Mouse (Mus musculus) MEL (cell line): ENCODE data around the gene Rsl1d1. TPM values are rescaled to one million over a fixed set of nuclear protein-coding genes. Genes with fewer than 3 reads are reported as not detected.
"Not testable (repeated sequence)": the region's sequence is repeated elsewhere in the genome, so short reads cannot be mapped to it uniquely, and the experiment has no call there.

Source experiments
- DNase-seq: peaks from one replicate; pipeline ENCODE4 v3.0.0; 2011; ENCODE audit warnings: low read depth, low spot score
- H3K27ac ChIP-seq: 2 replicates; pipeline ENCODE4 v1.5.1; 2012; ENCODE audit warnings: low read depth, mild to moderate bottlenecking, control low read depth, low read length, moderate library complexity; ENCODE audit not compliant: control insufficient read depth
- H3K27me3 ChIP-seq, 2 experiments: fragments of 150-350 bp in 1 of 2; sonication (generic) in 1 of 2; 2 replicates each; pipeline ENCODE4 v1.6.1; 2012; ENCODE audit warnings: low read length in 2 of 2, mild to moderate bottlenecking in 2 of 2, improper control_type of control experiment in 1 of 2, moderate library complexity in 1 of 2; ENCODE audit not compliant: insufficient read depth in 2 of 2, control insufficient read depth in 1 of 2
- H3K36me3 ChIP-seq, 2 experiments: 2 replicates each; pipeline ENCODE4 v1.6.1; 2012 to 2014; ENCODE audit warnings: low read length in 2 of 2, improper control_type of control experiment in 1 of 2, inconsistent platforms in 1 of 2, mild to moderate bottlenecking in 1 of 2; ENCODE audit not compliant: insufficient read depth in 2 of 2, control insufficient read depth in 1 of 2
- H3K4me1 ChIP-seq, 2 experiments: fragments of 150-350 bp in 1 of 2; sonication (generic) in 1 of 2; 2 replicates each; pipeline ENCODE4 v1.6.1; 2012; ENCODE audit warnings: low read length in 2 of 2, improper control_type of control experiment in 1 of 2, mild to moderate bottlenecking in 1 of 2; ENCODE audit not compliant: insufficient read depth in 2 of 2, control insufficient read depth in 1 of 2
- H3K4me3 ChIP-seq, 2 experiments: fragments of 150-350 bp in 1 of 2; sonication (generic) in 1 of 2; 2 replicates each; pipeline ENCODE4 v1.5.1; 2012; ENCODE audit warnings: low read depth in 2 of 2, low read length in 2 of 2, mild to moderate bottlenecking in 2 of 2, moderate library complexity in 2 of 2, control low read depth in 1 of 2, improper control_type of control experiment in 1 of 2; ENCODE audit not compliant: control insufficient read depth in 1 of 2, insufficient read depth in 1 of 2
- H3K79me2 ChIP-seq: 2 replicates; pipeline ENCODE4 v1.6.1; 2012; ENCODE audit warnings: mild to moderate bottlenecking, low read length, moderate library complexity; ENCODE audit not compliant: control insufficient read depth, poor library complexity, insufficient read depth
- H3K9ac ChIP-seq: 2 replicates; pipeline ENCODE4 v1.6.1; 2012; ENCODE audit warnings: low read depth, mild to moderate bottlenecking, control low read depth, low read length, moderate library complexity; ENCODE audit not compliant: control insufficient read depth, poor library complexity, severe bottlenecking
- H3K9me3 ChIP-seq: fragments of 150-350 bp; sonication (generic); replicated peaks from 2 replicates; pipeline ENCODE4 v1.6.1; 2012; ENCODE audit warnings: mild to moderate bottlenecking, low read length, improper control_type of control experiment, moderate library complexity; ENCODE audit not compliant: insufficient read depth
- CHD1 ChIP-seq: IDR thresholded peaks from 2 replicates; pipeline ENCODE4 v1.6.1; 2012; ENCODE audit warnings: low read depth, mild to moderate bottlenecking, inconsistent platforms, low read length, improper control_type of control experiment
- CTCF ChIP-seq, 3 experiments: IDR thresholded peaks in 2 of 3; conservative IDR thresholded peaks in 1 of 3; 2 replicates each; pipeline ENCODE4 v1.5.1; 2011 to 2012; ENCODE audit warnings: low read length in 3 of 3, low read depth in 2 of 3, mild to moderate bottlenecking in 2 of 3, improper control_type of control experiment in 1 of 3, inconsistent platforms in 1 of 3, mixed read lengths in 1 of 3, moderate library complexity in 1 of 3; ENCODE audit not compliant: control insufficient read depth in 1 of 3, insufficient read depth in 1 of 3, poor library complexity in 1 of 3, severe bottlenecking in 1 of 3
- EP300 ChIP-seq, 2 experiments: IDR thresholded peaks; 2 replicates each; pipeline ENCODE4 v1.6.1; 2011; ENCODE audit warnings: improper control_type of control experiment in 2 of 2, low read length in 2 of 2, low read depth in 1 of 2, mild to moderate bottlenecking in 1 of 2
- ETS1 ChIP-seq: IDR thresholded peaks from 2 replicates; pipeline ENCODE4 v1.6.1; 2012; ENCODE audit warnings: low read depth, mild to moderate bottlenecking, inconsistent platforms, low read length, improper control_type of control experiment, moderate library complexity
- GABPA ChIP-seq: IDR thresholded peaks from 2 replicates; pipeline ENCODE4 v1.6.1; 2012; ENCODE audit warnings: low read depth, mild to moderate bottlenecking, inconsistent platforms, low read length, improper control_type of control experiment, moderate library complexity
- GATA1 ChIP-seq: IDR thresholded peaks from 2 replicates; pipeline ENCODE4 v1.6.1; 2011; ENCODE audit warnings: low read depth, low read length, improper control_type of control experiment
- MAZ ChIP-seq: IDR thresholded peaks from 2 replicates; pipeline ENCODE4 v1.6.1; 2012; ENCODE audit warnings: low read depth, mild to moderate bottlenecking, inconsistent platforms, low read length, improper control_type of control experiment
- MEF2A ChIP-seq: IDR thresholded peaks from 2 replicates; pipeline ENCODE4 v1.6.1; 2014; ENCODE audit warnings: low read depth, mild to moderate bottlenecking, inconsistent platforms, low read length, improper control_type of control experiment; ENCODE audit not compliant: poor library complexity, insufficient replicate concordance, severe bottlenecking; ENCODE audit errors: extremely low read depth
- MYB ChIP-seq: IDR thresholded peaks from 2 replicates; pipeline ENCODE4 v1.6.1; 2011; ENCODE audit warnings: mild to moderate bottlenecking, low read depth, low read length, improper control_type of control experiment
- MYC ChIP-seq: IDR thresholded peaks from 2 replicates; pipeline ENCODE4 v1.6.1; 2011; ENCODE audit warnings: low read depth, mild to moderate bottlenecking, low read length, improper control_type of control experiment, moderate library complexity
- NELFE ChIP-seq: IDR thresholded peaks from 2 replicates; pipeline ENCODE4 v1.6.1; 2011; ENCODE audit warnings: low read depth, low read length, improper control_type of control experiment
- POLR2AphosphoS2 ChIP-seq: IDR thresholded peaks from 2 replicates; pipeline ENCODE4 v1.6.1; 2011; ENCODE audit warnings: low read length, improper control_type of control experiment
- RAD21 ChIP-seq: IDR thresholded peaks from 2 replicates; pipeline ENCODE4 v1.6.1; 2011; ENCODE audit warnings: mild to moderate bottlenecking, low read depth, low read length, improper control_type of control experiment
- RCOR1 ChIP-seq: IDR thresholded peaks from 2 replicates; pipeline ENCODE4 v1.6.1; 2012; ENCODE audit warnings: low read depth, mild to moderate bottlenecking, inconsistent platforms, low read length, improper control_type of control experiment
- SMC3 ChIP-seq: IDR thresholded peaks from 2 replicates; pipeline ENCODE4 v1.6.1; 2011; ENCODE audit warnings: low read depth, low read length, improper control_type of control experiment
- TCF12 ChIP-seq: IDR thresholded peaks from 2 replicates; pipeline ENCODE4 v1.6.1; 2014; ENCODE audit warnings: low read depth, mild to moderate bottlenecking, inconsistent platforms, low read length, improper control_type of control experiment, moderate library complexity
- UBTF ChIP-seq: IDR thresholded peaks from 2 replicates; pipeline ENCODE4 v1.6.1; 2012; ENCODE audit warnings: low read depth, mild to moderate bottlenecking, inconsistent platforms, low read length, improper control_type of control experiment, moderate library complexity, borderline replicate concordance; ENCODE audit not compliant: insufficient read depth
- USF1 ChIP-seq: IDR thresholded peaks from 2 replicates; pipeline ENCODE4 v1.6.1; 2014; ENCODE audit warnings: low read depth, mild to moderate bottlenecking, inconsistent platforms, low read length, improper control_type of control experiment, moderate library complexity
- polyA plus RNA-seq, 2 experiments: library from polyadenylated mRNA; stranded (reverse) in 1 of 2; unstranded in 1 of 2; fragments of >175 nt in 1 of 2; fragments of >200 nt in 1 of 2; gene quantifications; 2 replicates each; pipeline versions ENCODE4 v1.2.1 to v1.2.4; 2012; ENCODE audit warnings: low replicate concordance in 2 of 2, low read depth in 1 of 2; ENCODE audit not compliant: insufficient read length in 2 of 2, insufficient read depth in 1 of 2, missing spikeins in 1 of 2
- total RNA-seq: library from RNA; depleted of rRNA; stranded (reverse); fragments of 300-350 nt; gene quantifications from 2 replicates; pipeline ENCODE4 v1.2.3, GENCODE M21; 2012

The Rsl1d1 gene
- total and polyA plus RNA-seq, 3 experiments, result 228 to 1,181 (median 232) TPM

GRCm38 (mm10) chr16:11164695-11165255 is 38.4 kb downstream of the Rsl1d1 start:
- no peak overlapping the region for H3K9ac ChIP-seq
- peaks cover 0 to 11% of the 10 kb centered on the region in 2 experiments; a peak in 2 of 4 replicates for H3K36me3 ChIP-seq
- no peak overlapping the region for H3K27ac ChIP-seq
- no peaks in the 10 kb centered on the region for H3K9me3 ChIP-seq
- H3K4me3 ChIP-seq, result no peak overlapping the region
- no peaks in the 10 kb centered on the region; a peak in 1 of 4 replicates for H3K4me1 ChIP-seq
- peaks cover 29% of the 10 kb centered on the region for H3K79me2 ChIP-seq
- TF ChIP-seq POLR2AphosphoS2 (no peak), EP300 (IDR thresholded peaks at IDR 0.05; ENCODE audit: low read depth in 1 of 2, low read length in 2 of 2) (no peak), GATA1 (no peak), UBTF (no peak), ETS1 (no peak), MYC (no peak), USF1 (no peak), RCOR1 (no peak), MYB (no peak), TCF12 (no peak), NELFE (no peak), MEF2A (no peak), GABPA (no peak), MAZ (no peak), SMC3 (no peak)
- no peak for DNase-seq
- no peaks in the 10 kb centered on the region for H3K27me3 ChIP-seq

GRCm38 (mm10) chr16:11157721-11158120 is 45.4 kb downstream of the Rsl1d1 start:
- not testable (repeated sequence) for H3K79me2 ChIP-seq, H3K4me1 ChIP-seq, H3K27ac ChIP-seq, H3K4me3 ChIP-seq, DNase-seq, H3K27me3 ChIP-seq, H3K9me3 ChIP-seq, H3K9ac ChIP-seq
- peaks cover 0 to 40% of the 10 kb centered on the region in 2 experiments; a peak in 3 of 4 replicates for H3K36me3 ChIP-seq

- H3K9me3 ChIP-seq, result no peaks in the 10 kb centered on the region
- TF ChIP-seq RAD21 (peak; percentile 21), SMC3 (peak; percentile 42), CHD1 (no peak), CTCF (IDR thresholded peaks at IDR 0.05 in 2 of 3, conservative IDR thresholded peaks at IDR 0.05 in 1 of 3; ENCODE audit: control insufficient read depth in 1 of 3, insufficient read depth in 1 of 3, low read depth in 2 of 3, low read length in 3 of 3, poor library complexity in 1 of 3, severe bottlenecking in 1 of 3) (peak; percentile 25 to 46 (median 33); a peak in 3 of 6 replicates)
- no peak overlapping the region for H3K27ac ChIP-seq
- H3K9ac ChIP-seq, result no peak overlapping the region
- no peak overlapping the region for H3K4me3 ChIP-seq
- no peaks in the 10 kb centered on the region for H3K79me2 ChIP-seq
- H3K36me3 ChIP-seq, result peaks cover 0 to 42% of the 10 kb centered on the region in 2 experiments; a peak in 3 of 4 replicates
- H3K4me1 ChIP-seq, result no peaks in the 10 kb centered on the region
- peak; percentile 52 for DNase-seq
- no peaks in the 10 kb centered on the region for H3K27me3 ChIP-seq
These were observed 48.6 kb downstream of the Rsl1d1 start for GRCm38 (mm10) chr16:11154500-11154899.

GRCm38 (mm10) chr16:11143706-11144483 is 59.2 kb downstream of the Rsl1d1 start:
- DNase-seq, H3K79me2 ChIP-seq, H3K9me3 ChIP-seq, H3K9ac ChIP-seq, H3K4me1 ChIP-seq, H3K4me3 ChIP-seq, H3K27me3 ChIP-seq, H3K27ac ChIP-seq: not testable (repeated sequence)
- peaks cover 0 to 16% of the 10 kb centered on the region in 2 experiments; a peak in 2 of 4 replicates for H3K36me3 ChIP-seq
